In genomic region chr8:8801578-8801977, GRCm38 (mm10) we compare ENCODE assay signal across 20 mouse cellular contexts.
A peak's percentile ranks its signal among the peaks of the same experiment; 100 is the strongest.
DNase-seq lines count a peak whose midpoint lies in the region; ATAC-seq and TF ChIP-seq lines count a peak whose summit lies in the region.
"Had no signal": no experiment of that assay in that cellular context is flagged by ENCODE, and none has a peak within 500 bp of the region (broad histone marks: within the 10 kb centered on the region; RNA-seq: fewer than 3 reads in every experiment).

No protein-coding gene starts in this region.

- 0 out of 2 replicates have a peak, but pooled peaks cover 4% of the 10 kb centered on the region for H3K4me1 ChIP-seq in forebrain, postnatal 0 days (ENCODE audit: insufficient read depth)
- peaks cover 26% of the 10 kb centered on the region for H3K4me1 ChIP-seq in forebrain, embryonic 10.5 days
- H3K4me1 ChIP-seq in heart, embryonic 15.5 days (replicated peaks) = peaks cover 4% of the 10 kb centered on the region
- H3K4me1 ChIP-seq in heart, embryonic 16.5 days (ENCODE audit: control insufficient read depth, insufficient read depth, low read length) = peaks cover 7% of the 10 kb centered on the region
- H3K4me1 ChIP-seq: liver, embryonic 12.5 days had no signal

- H3K4me3 ChIP-seq in forebrain, postnatal 0 days (ENCODE audit: low read depth, low read length) = no peak overlapping the region
- H3K4me3 ChIP-seq in forebrain, embryonic 10.5 days = no peak overlapping the region
- no peak overlapping the region for H3K4me3 ChIP-seq in heart, embryonic 15.5 days
- H3K4me3 ChIP-seq in heart, embryonic 16.5 days (ENCODE audit: low read length) = no peak overlapping the region
- H3K4me3 ChIP-seq: embryonic facial prominence, embryonic 15.5 days; hindbrain, embryonic 12.5 days; liver, embryonic 12.5 days; midbrain, embryonic 10.5 days; stomach, embryonic 15.5 days had no signal

- TF ChIP-seq CTCF in forebrain, postnatal 0 days (IDR thresholded peaks at IDR 0.05; ENCODE audit: low read depth) = no peak

- H3K9me3 ChIP-seq in forebrain, postnatal 0 days (ENCODE audit: low read length) = no peaks in the 10 kb centered on the region
- H3K9me3 ChIP-seq in forebrain, embryonic 10.5 days = no peaks in the 10 kb centered on the region
- H3K9me3 ChIP-seq in heart, embryonic 15.5 days (replicated peaks) = no peaks in the 10 kb centered on the region
- H3K9me3 ChIP-seq in heart, embryonic 16.5 days (replicated peaks; ENCODE audit: control insufficient read depth, low read length) = no peaks in the 10 kb centered on the region
- H3K9me3 ChIP-seq: embryonic facial prominence, embryonic 15.5 days; hindbrain, embryonic 12.5 days; liver, embryonic 12.5 days; midbrain, embryonic 10.5 days; stomach, embryonic 15.5 days had no signal

- H3K36me3 ChIP-seq in forebrain, postnatal 0 days (ENCODE audit: insufficient read depth) = no peaks in the 10 kb centered on the region
- H3K36me3 ChIP-seq in forebrain, embryonic 10.5 days (replicated peaks) = no peaks in the 10 kb centered on the region
- H3K36me3 ChIP-seq in heart, embryonic 15.5 days = no peaks in the 10 kb centered on the region
- H3K36me3 ChIP-seq in heart, embryonic 16.5 days (ENCODE audit: control insufficient read depth, insufficient read depth) = no peaks in the 10 kb centered on the region
- H3K36me3 ChIP-seq: embryonic facial prominence, embryonic 15.5 days; hindbrain, embryonic 12.5 days; liver, embryonic 12.5 days; midbrain, embryonic 10.5 days; stomach, embryonic 15.5 days had no signal

- intact Hi-C loops in heart, postnatal 36 days (cut with DNase I) = no loop called here

- no peaks in the 10 kb centered on the region for H3K27me3 ChIP-seq in forebrain, postnatal 0 days (ENCODE audit: insufficient read depth, low read length)
- H3K27me3 ChIP-seq in forebrain, embryonic 10.5 days (ENCODE audit: poor library complexity, severe bottlenecking) = no peaks in the 10 kb centered on the region
- H3K27me3 ChIP-seq in heart, embryonic 15.5 days = no peaks in the 10 kb centered on the region
- H3K27me3 ChIP-seq in heart, embryonic 16.5 days (ENCODE audit: control insufficient read depth, insufficient read depth, low read length) = no peaks in the 10 kb centered on the region
- H3K27me3 ChIP-seq: embryonic facial prominence, embryonic 15.5 days; hindbrain, embryonic 12.5 days; liver, embryonic 12.5 days; stomach, embryonic 15.5 days had no signal

- DNase-seq in forebrain, postnatal 0 days = no peak
- no peak for DNase-seq in forebrain, embryonic 10.5 days (ENCODE audit: extremely low spot score, low spot score)
- DNase-seq in heart, postnatal 36 days = no peak
- peak; percentile 6 for DNase-seq in lung, postnatal 14 days
- DNase-seq in right cerebral cortex, adult 18-20 months = no peak
- DNase-seq in thymus, postnatal 4 days = no peak
- DNase-seq: adrenal gland, postnatal 25 days; cerebellum, adult 18-20 months; cerebellum, postnatal 25 days; embryo, embryonic 11 days; kidney, adult 18-20 months; thymus, adult 18-20 months had no signal

- 66% methylated on average over 5 of the region's 5 CpGs for WGBS in forebrain, postnatal 0 days
- 72% methylated on average over 5 of the region's 5 CpGs for WGBS in forebrain, embryonic 10.5 days
- 46% methylated on average over 5 of the region's 5 CpGs for WGBS in heart, embryonic 15.5 days
- WGBS in heart, embryonic 16.5 days = 36% methylated on average over 5 of the region's 5 CpGs

- H3K27ac ChIP-seq in forebrain, postnatal 0 days (ENCODE audit: low read depth, low read length) = peak overlapping the region; percentile 83; the same call in 1 of the 2 replicates
- no peak overlapping the region for H3K27ac ChIP-seq in forebrain, embryonic 10.5 days
- no peak overlapping the region; the same call in 1 of the 2 replicates for H3K27ac ChIP-seq in heart, embryonic 15.5 days
- peak overlapping the region; percentile 23; the same call in 1 of the 2 replicates for H3K27ac ChIP-seq in heart, embryonic 16.5 days (ENCODE audit: low read length)
- H3K27ac ChIP-seq: embryonic facial prominence, embryonic 15.5 days; hindbrain, embryonic 12.5 days; liver, embryonic 12.5 days; macrophage; midbrain, embryonic 10.5 days; stomach, embryonic 15.5 days had no signal

- H3K9ac ChIP-seq in forebrain, postnatal 0 days = no peak overlapping the region
- H3K9ac ChIP-seq in heart, embryonic 15.5 days = no peak overlapping the region
- no peak overlapping the region for H3K9ac ChIP-seq in heart, embryonic 16.5 days (ENCODE audit: low read length)
- H3K9ac ChIP-seq: embryonic facial prominence, embryonic 15.5 days; hindbrain, embryonic 12.5 days; liver, embryonic 12.5 days; stomach, embryonic 15.5 days had no signal

- H3K4me2 ChIP-seq in forebrain, postnatal 0 days (ENCODE audit: low read depth) = no peak overlapping the region
- no peak overlapping the region for H3K4me2 ChIP-seq in heart, embryonic 15.5 days
- H3K4me2 ChIP-seq in heart, embryonic 16.5 days (ENCODE audit: low read depth, low read length) = no peak overlapping the region
- H3K4me2 ChIP-seq: embryonic facial prominence, embryonic 15.5 days; hindbrain, embryonic 12.5 days; liver, embryonic 12.5 days; stomach, embryonic 15.5 days had no signal

- no peak for ATAC-seq in forebrain, postnatal 0 days
- ATAC-seq in heart, embryonic 15.5 days (replicated peaks; ENCODE audit: insufficient number of reproducible peaks, insufficient read depth, low FRiP score, low read depth) = 0 out of 2 replicates have a peak, but pooled peaks have one; percentile 43
- ATAC-seq in heart, embryonic 16.5 days (replicated peaks; ENCODE audit: extremely low read depth, insufficient read depth, low FRiP score) = no peak; the same call in 1 of the 2 replicates
- ATAC-seq: liver, embryonic 12.5 days had no signal

Comparison
In these comparisons a context has a peak if more than half of its experiments do, and no peak if none do; other contexts are left out.
1. H3K27ac ChIP-seq: peak in forebrain, postnatal 0 days (single experiment) and heart, embryonic 16.5 days (single experiment); none in forebrain, embryonic 10.5 days (single experiment) and heart, embryonic 15.5 days (single experiment).